Mouse (Mus musculus): ENCODE measurements around the gene Olfr1205. TPM values are rescaled to one million over a fixed set of nuclear protein-coding genes. Genes with fewer than 3 reads are reported as not detected.

The Olfr1205 gene
- total and polyA plus RNA-seq, 3 experiments: not detected

DNA sequence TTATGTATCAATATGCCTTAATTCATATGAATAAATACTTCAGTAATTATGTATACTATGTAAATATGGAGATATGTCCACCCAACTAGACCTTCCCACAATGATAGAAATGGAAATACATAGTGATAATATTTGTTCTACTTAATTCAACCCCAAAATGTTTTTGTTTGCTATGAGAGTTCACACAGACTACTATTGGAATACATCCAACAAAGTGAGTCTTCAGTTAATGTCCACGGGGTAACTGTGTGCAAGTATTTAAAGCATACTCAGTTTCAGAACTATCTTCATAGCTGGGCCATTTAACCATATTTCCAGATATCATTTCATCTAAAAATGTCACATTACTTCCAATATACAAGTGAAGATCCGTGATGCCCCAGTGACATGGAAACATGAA is 33.4 kb downstream of the Olfr1205 start, which contains the start of gene Olfr1206:
Gene Olfr1206, plus strand, starts transcription at position 301 of the 400 bp plus-strand sequence.
- dilution Hi-C loops (cut with MboI; ENCODE audit: extremely low pct_ligation_motif_present, extremely low pct_unique_long_range_greater_than_20kb, low sequenced_read_pairs): no loop called here
- TF ChIP-seq JUND (conservative IDR thresholded peaks at IDR 0.05; ENCODE audit: low read depth, low read length): no peak

More for the DNA sequence above, 33.4 kb downstream of the Olfr1205 start, which contains the start of gene Olfr1206:
- Histone ChIP-seq H3K79me2 (replicated peaks; ENCODE audit: control insufficient read depth, extremely low read depth, insufficient read depth, poor library complexity, severe bottlenecking) (no peaks in the 10 kb centered on the region), H3K4me2 (ENCODE audit: insufficient read depth, low read depth, poor library complexity, severe bottlenecking) (no peak within 1 kb of the TSS), H3K27me3 (replicated peaks) (no peaks in the 10 kb centered on the region), H3K36me3 (replicated peaks in 1 of 2; ENCODE audit: control insufficient read depth in 1 of 2, insufficient read depth in 1 of 2, low read length in 1 of 2) (no peaks in the 10 kb centered on the region), H3K9ac (ENCODE audit: insufficient read depth, low read depth) (no peak within 1 kb of the TSS), H3K27ac (ENCODE audit: insufficient read depth, low read depth) (no peak within 1 kb of the TSS), H3K4me3 (replicated peaks in 1 of 3; ENCODE audit: low read depth in 2 of 3, low read length in 2 of 3, poor library complexity in 1 of 3) (no peak within 1 kb of the TSS), H3K4me1 (ENCODE audit: control insufficient read depth in 1 of 2, insufficient read depth in 2 of 2) (no peaks in the 10 kb centered on the region), H3K9me3 (replicated peaks; ENCODE audit: low read length) (peaks cover 13% of the 10 kb centered on the region)
- in situ Hi-C loops (cut with MboI; ENCODE audit: low pct_ligation_motif_present, low pct_unique_long_range_greater_than_20kb, low sequenced_read_pairs): no loop called here
- no peak for DNase-seq (ENCODE audit: extremely low read depth)

Other genes with a start within 250 kb of the Olfr1205 start
Only the 20 nearest of the 24 such genes appear.
- gene Olfr1192-ps1, start 181.2 kb upstream of the Olfr1205 start, total RNA-seq (2012; rRNA removed): not detected in 2 replicates
- gene Olfr1192-ps1, start 181.2 kb upstream of the Olfr1205 start, total RNA-seq (2014; rRNA removed): not detected in 2 replicates
- not detected in 2 replicates for gene Olfr1192-ps1, start 181.2 kb upstream of the Olfr1205 start, polyA plus RNA-seq (2012; ENCODE audit: insufficient read length, low read depth)
- gene Olfr1193, start 154.1 kb upstream of the Olfr1205 start, total RNA-seq (2012; rRNA removed): not detected in 2 replicates
- gene Olfr1193, start 154.1 kb upstream of the Olfr1205 start, total RNA-seq (2014; rRNA removed): not detected in 2 replicates
- gene Olfr1193, start 154.1 kb upstream of the Olfr1205 start, polyA plus RNA-seq (2012; ENCODE audit: insufficient read length, low read depth): not detected in 2 replicates
- gene Olfr1195, start 140.6 kb upstream of the Olfr1205 start, total RNA-seq (2012; rRNA removed): not detected in 2 replicates
- gene Olfr1195, start 140.6 kb upstream of the Olfr1205 start, total RNA-seq (2014; rRNA removed): not detected in 2 replicates
- not detected in 2 replicates for gene Olfr1195, start 140.6 kb upstream of the Olfr1205 start, polyA plus RNA-seq (2012; ENCODE audit: insufficient read length, low read depth)
- not detected in 2 replicates for gene Olfr1196, start 125.1 kb upstream of the Olfr1205 start, total RNA-seq (2012; rRNA removed)
- not detected in 2 replicates for gene Olfr1196, start 125.1 kb upstream of the Olfr1205 start, total RNA-seq (2014; rRNA removed)
- not detected in 2 replicates for gene Olfr1196, start 125.1 kb upstream of the Olfr1205 start, polyA plus RNA-seq (2012; ENCODE audit: insufficient read length, low read depth)
- not detected in 2 replicates for gene Olfr1197, start 97.4 kb upstream of the Olfr1205 start, total RNA-seq (2012; rRNA removed)
- not detected in 2 replicates for gene Olfr1197, start 97.4 kb upstream of the Olfr1205 start, total RNA-seq (2014; rRNA removed)
- gene Olfr1197, start 97.4 kb upstream of the Olfr1205 start, polyA plus RNA-seq (2012; ENCODE audit: insufficient read length, low read depth): not detected in 2 replicates
- not detected in 2 replicates for gene Olfr1198, start 78.4 kb upstream of the Olfr1205 start, total RNA-seq (2012; rRNA removed)
- gene Olfr1198, start 78.4 kb upstream of the Olfr1205 start, total RNA-seq (2014; rRNA removed): not detected in 2 replicates
- gene Olfr1198, start 78.4 kb upstream of the Olfr1205 start, polyA plus RNA-seq (2012; ENCODE audit: insufficient read length, low read depth): not detected in 2 replicates
- not detected in 2 replicates for gene Olfr1199, start 69.3 kb upstream of the Olfr1205 start, total RNA-seq (2012; rRNA removed)
- gene Olfr1199, start 69.3 kb upstream of the Olfr1205 start, total RNA-seq (2014; rRNA removed): not detected in 2 replicates
- not detected in 2 replicates for gene Olfr1199, start 69.3 kb upstream of the Olfr1205 start, polyA plus RNA-seq (2012; ENCODE audit: insufficient read length, low read depth)
- not detected in 2 replicates for gene Olfr1200, start 59.2 kb upstream of the Olfr1205 start, total RNA-seq (2012; rRNA removed)
- not detected in 2 replicates for gene Olfr1200, start 59.2 kb upstream of the Olfr1205 start, total RNA-seq (2014; rRNA removed)
- not detected in 2 replicates for gene Olfr1200, start 59.2 kb upstream of the Olfr1205 start, polyA plus RNA-seq (2012; ENCODE audit: insufficient read length, low read depth)
- gene Olfr1201, start 36.7 kb upstream of the Olfr1205 start, total RNA-seq (2012; rRNA removed): not detected in 2 replicates
- not detected in 2 replicates for gene Olfr1201, start 36.7 kb upstream of the Olfr1205 start, total RNA-seq (2014; rRNA removed)
- not detected in 2 replicates for gene Olfr1201, start 36.7 kb upstream of the Olfr1205 start, polyA plus RNA-seq (2012; ENCODE audit: insufficient read length, low read depth)
- not detected in 2 replicates for gene Olfr1202, start 15.2 kb upstream of the Olfr1205 start, total RNA-seq (2012; rRNA removed)
- gene Olfr1202, start 15.2 kb upstream of the Olfr1205 start, total RNA-seq (2014; rRNA removed): not detected in 2 replicates
- not detected in 2 replicates for gene Olfr1202, start 15.2 kb upstream of the Olfr1205 start, polyA plus RNA-seq (2012; ENCODE audit: insufficient read length, low read depth)
- gene Olfr1204, start 19.6 kb downstream of the Olfr1205 start, total RNA-seq (2012; rRNA removed): not detected in 2 replicates
- gene Olfr1204, start 19.6 kb downstream of the Olfr1205 start, total RNA-seq (2014; rRNA removed): not detected in 2 replicates
- gene Olfr1204, start 19.6 kb downstream of the Olfr1205 start, polyA plus RNA-seq (2012; ENCODE audit: insufficient read length, low read depth): not detected in 2 replicates
- not detected in 2 replicates for gene Olfr1206, start 33.5 kb downstream of the Olfr1205 start, total RNA-seq (2012; rRNA removed)
- not detected in 2 replicates for gene Olfr1206, start 33.5 kb downstream of the Olfr1205 start, total RNA-seq (2014; rRNA removed)
- gene Olfr1206, start 33.5 kb downstream of the Olfr1205 start, polyA plus RNA-seq (2012; ENCODE audit: insufficient read length, low read depth): not detected in 2 replicates
- gene Olfr1208, start 72.6 kb downstream of the Olfr1205 start, total RNA-seq (2012; rRNA removed): not detected in 2 replicates
- not detected in 2 replicates for gene Olfr1208, start 72.6 kb downstream of the Olfr1205 start, total RNA-seq (2014; rRNA removed)
- not detected in 2 replicates for gene Olfr1208, start 72.6 kb downstream of the Olfr1205 start, polyA plus RNA-seq (2012; ENCODE audit: insufficient read length, low read depth)
- not detected in 2 replicates for gene Olfr1209, start 85.4 kb downstream of the Olfr1205 start, total RNA-seq (2012; rRNA removed)
- gene Olfr1209, start 85.4 kb downstream of the Olfr1205 start, total RNA-seq (2014; rRNA removed): not detected in 2 replicates
- gene Olfr1209, start 85.4 kb downstream of the Olfr1205 start, polyA plus RNA-seq (2012; ENCODE audit: insufficient read length, low read depth): not detected in 2 replicates
- not detected in 2 replicates for gene Olfr1211, start 108.4 kb downstream of the Olfr1205 start, total RNA-seq (2012; rRNA removed)
- gene Olfr1211, start 108.4 kb downstream of the Olfr1205 start, total RNA-seq (2014; rRNA removed): not detected in 2 replicates
- not detected in 2 replicates for gene Olfr1211, start 108.4 kb downstream of the Olfr1205 start, polyA plus RNA-seq (2012; ENCODE audit: insufficient read length, low read depth)
- not detected in 2 replicates for gene Olfr1212, start 124.2 kb downstream of the Olfr1205 start, total RNA-seq (2012; rRNA removed)
- gene Olfr1212, start 124.2 kb downstream of the Olfr1205 start, total RNA-seq (2014; rRNA removed): not detected in 2 replicates
- gene Olfr1212, start 124.2 kb downstream of the Olfr1205 start, polyA plus RNA-seq (2012; ENCODE audit: insufficient read length, low read depth): not detected in 2 replicates
- gene Gm13762, start 150.5 kb downstream of the Olfr1205 start, total RNA-seq (2012; rRNA removed): not detected in 2 replicates
- not detected in 2 replicates for gene Gm13762, start 150.5 kb downstream of the Olfr1205 start, total RNA-seq (2014; rRNA removed)
- not detected in 2 replicates for gene Gm13762, start 150.5 kb downstream of the Olfr1205 start, polyA plus RNA-seq (2012; ENCODE audit: insufficient read length, low read depth)
- not detected in 2 replicates for gene Olfr1214, start 162.9 kb downstream of the Olfr1205 start, total RNA-seq (2012; rRNA removed)
- gene Olfr1214, start 162.9 kb downstream of the Olfr1205 start, total RNA-seq (2014; rRNA removed): not detected in 2 replicates
- gene Olfr1214, start 162.9 kb downstream of the Olfr1205 start, polyA plus RNA-seq (2012; ENCODE audit: insufficient read length, low read depth): not detected in 2 replicates
- not detected in 2 replicates for gene Olfr1215, start 177.2 kb downstream of the Olfr1205 start, total RNA-seq (2012; rRNA removed)
- not detected in 2 replicates for gene Olfr1215, start 177.2 kb downstream of the Olfr1205 start, total RNA-seq (2014; rRNA removed)
- not detected in 2 replicates for gene Olfr1215, start 177.2 kb downstream of the Olfr1205 start, polyA plus RNA-seq (2012; ENCODE audit: insufficient read length, low read depth)
- not detected in 2 replicates for gene Olfr1216, start 188.6 kb downstream of the Olfr1205 start, total RNA-seq (2012; rRNA removed)
- gene Olfr1216, start 188.6 kb downstream of the Olfr1205 start, total RNA-seq (2014; rRNA removed): not detected in 2 replicates
- gene Olfr1216, start 188.6 kb downstream of the Olfr1205 start, polyA plus RNA-seq (2012; ENCODE audit: insufficient read length, low read depth): not detected in 2 replicates

All from CH12.LX (cell line).